Mouse (Mus musculus) lung, postnatal 36 days (tissue): ENCODE results near the gene Hdgfl2.
"Not testable (repeated sequence)": the region's sequence is repeated elsewhere in the genome, so short reads cannot be mapped to it uniquely, and the experiment has no call there.

Experiments used
- DNase-seq: peaks from one replicate; pipeline ENCODE4 v3.0.0; 2022; ENCODE audit warnings: mixed read lengths

Hdgfl2 gene

GRCm38 (mm10) chr17:56062081-56062480 is 17.4 kb upstream of the Hdgfl2 start:
- no peak for DNase-seq

GRCm38 (mm10) chr17:56065715-56066114 is 13.7 kb upstream of the Hdgfl2 start:
- DNase-seq = not testable (repeated sequence)

- no peak for DNase-seq
Observed at GRCm38 (mm10) chr17:56066451-56066850, 13.0 kb upstream of the Hdgfl2 start.

DNA sequence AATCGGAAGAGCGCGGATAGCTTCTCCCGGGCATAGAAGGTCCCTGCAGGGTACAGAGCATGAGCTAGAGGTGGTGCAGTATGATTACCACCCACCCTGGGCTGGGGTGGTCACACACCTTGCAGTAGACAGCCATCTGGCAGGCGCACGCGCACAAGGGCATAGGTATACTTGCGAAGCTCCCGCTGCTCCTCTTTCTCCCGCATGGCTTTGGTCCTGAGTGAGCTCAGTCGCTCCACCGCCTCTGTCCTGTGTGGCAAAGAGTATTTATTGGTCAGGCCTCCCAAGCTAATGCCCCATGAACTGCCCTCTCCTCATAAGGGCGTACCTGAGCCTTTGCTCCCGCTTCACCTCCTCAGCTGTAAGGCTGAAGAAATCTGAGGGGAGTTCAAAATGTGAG is 10.4 kb upstream of the Hdgfl2 start:
- no peak for DNase-seq

- DNase-seq = no peak
Observed at GRCm38 (mm10) chr17:56071126-56071525, 8.3 kb upstream of the Hdgfl2 start.

DNA sequence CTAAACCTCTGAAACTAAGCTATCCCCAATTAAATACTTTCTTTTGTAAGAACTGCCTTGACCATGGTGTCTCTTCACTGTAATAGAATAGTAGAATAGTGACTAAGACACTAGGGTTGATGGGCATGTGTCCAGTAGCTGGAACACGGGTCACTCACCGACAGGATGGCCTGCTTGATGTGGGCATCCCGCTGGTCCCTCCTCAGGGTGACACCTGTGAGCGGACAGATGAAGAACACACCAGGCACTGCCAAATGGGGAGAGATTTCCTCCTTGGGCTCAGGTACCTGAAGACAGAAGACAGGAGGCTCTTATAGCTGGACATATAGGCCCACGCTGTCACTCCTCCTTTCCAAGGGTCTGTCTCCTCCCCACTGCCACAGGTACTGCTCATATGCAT is 7.2 kb upstream of the Hdgfl2 start:
- no peak for DNase-seq

- DNase-seq = peak; percentile 95
Observed at GRCm38 (mm10) chr17:56074097-56074826, 5.2 kb upstream of the Hdgfl2 start.

DNA sequence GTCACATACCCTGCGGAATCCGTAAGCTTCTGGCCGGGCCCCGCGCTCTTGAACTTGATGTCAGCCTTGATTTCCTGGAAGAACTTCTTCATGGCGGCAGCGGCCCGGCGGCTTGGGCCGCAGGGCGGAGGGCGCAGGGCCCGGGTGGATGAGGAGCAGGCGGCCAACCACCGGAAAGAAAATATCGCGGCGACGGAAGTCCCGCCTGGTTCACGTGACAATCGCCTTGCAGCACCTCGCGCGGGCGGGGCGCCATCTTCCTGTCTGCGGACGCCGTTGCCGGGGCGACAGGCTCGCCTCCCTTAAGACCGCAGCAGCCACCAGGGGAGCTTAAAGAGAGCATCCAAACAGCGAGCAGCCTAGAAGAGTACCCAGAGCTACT is 4.6 kb upstream of the Hdgfl2 start, which contains the start of gene Ubxn6:
Gene Ubxn6 (minus strand): TSS at position 202 of the 382 bp plus-strand sequence.
- DNase-seq = peak; percentile 99

GRCm38 (mm10) chr17:56077523-56077922 is 1.9 kb upstream of the Hdgfl2 start:
- no peak for DNase-seq

DNA sequence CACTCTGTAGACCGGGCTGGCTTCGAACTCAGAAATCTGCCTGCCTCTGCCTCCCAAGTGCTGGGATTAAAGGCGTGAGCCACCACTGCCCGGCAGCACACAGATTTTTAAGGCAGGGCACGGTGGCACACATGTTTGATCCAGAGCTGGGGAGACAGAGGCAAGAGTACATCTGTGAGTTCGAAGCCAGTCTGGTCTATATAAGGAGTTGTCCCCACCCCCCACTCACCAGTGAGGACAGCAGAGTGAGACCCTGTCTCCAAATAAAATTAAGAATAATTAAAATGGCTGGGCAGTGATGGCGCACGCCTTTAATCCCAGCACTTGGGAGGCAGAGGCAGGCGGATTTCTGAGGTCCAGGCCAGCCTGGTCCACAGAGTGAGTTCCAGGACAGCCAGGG is 1.1 kb upstream of the Hdgfl2 start:
- DNase-seq = not testable (repeated sequence)

DNA sequence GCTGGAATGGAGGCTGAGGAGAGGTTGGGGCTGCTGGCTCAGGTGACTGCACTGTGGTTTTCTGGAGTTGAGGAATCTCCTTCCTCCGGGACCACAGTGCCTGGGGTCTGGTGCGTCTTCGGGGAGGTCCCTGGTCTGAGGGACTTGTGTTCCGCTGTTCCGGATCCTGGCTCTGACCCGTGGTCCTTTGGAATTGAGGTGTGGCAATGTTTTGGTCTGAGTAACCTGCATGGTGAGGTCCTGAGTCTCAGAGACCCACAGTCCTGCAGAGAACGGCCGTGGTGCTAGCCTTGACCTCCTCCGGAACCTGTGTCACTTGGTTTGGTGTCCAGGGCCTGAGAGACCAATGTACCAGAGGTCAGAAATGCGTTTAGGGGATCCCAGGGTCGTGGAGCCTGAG is 487 bp downstream of the Hdgfl2 start:
- no peak for DNase-seq

- peak; percentile 24 for DNase-seq
Observed at GRCm38 (mm10) chr17:56080781-56081585, 1.5 kb downstream of the Hdgfl2 start.

DNA sequence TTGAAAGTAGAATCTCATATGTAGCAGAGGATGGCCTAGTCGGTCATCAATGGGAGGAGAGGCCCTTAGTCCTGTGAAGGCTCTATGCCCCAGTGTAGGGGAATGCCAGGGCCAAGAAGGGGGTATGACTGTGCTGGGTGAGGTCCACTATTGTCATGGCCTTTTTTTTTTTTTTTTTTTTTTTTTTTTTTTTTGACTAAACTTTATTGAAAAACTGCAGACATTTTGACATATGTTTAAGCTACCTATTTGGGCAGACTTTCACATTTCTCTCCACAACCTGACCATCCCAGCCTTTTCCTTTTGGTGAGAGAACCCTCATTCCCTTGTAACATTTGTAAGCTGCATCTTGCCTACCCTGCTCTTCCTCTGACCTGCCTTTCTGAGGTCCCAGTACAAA is 12.9 kb downstream of the Hdgfl2 start:
- DNase-seq = no peak

- no peak for DNase-seq
Observed at GRCm38 (mm10) chr17:56092794-56093193, 13.4 kb downstream of the Hdgfl2 start.

GRCm38 (mm10) chr17:56096883-56097282 is 17.4 kb downstream of the Hdgfl2 start:
- no peak for DNase-seq

- no peak for DNase-seq
Observed at GRCm38 (mm10) chr17:56098180-56098579, 18.7 kb downstream of the Hdgfl2 start.

DNA sequence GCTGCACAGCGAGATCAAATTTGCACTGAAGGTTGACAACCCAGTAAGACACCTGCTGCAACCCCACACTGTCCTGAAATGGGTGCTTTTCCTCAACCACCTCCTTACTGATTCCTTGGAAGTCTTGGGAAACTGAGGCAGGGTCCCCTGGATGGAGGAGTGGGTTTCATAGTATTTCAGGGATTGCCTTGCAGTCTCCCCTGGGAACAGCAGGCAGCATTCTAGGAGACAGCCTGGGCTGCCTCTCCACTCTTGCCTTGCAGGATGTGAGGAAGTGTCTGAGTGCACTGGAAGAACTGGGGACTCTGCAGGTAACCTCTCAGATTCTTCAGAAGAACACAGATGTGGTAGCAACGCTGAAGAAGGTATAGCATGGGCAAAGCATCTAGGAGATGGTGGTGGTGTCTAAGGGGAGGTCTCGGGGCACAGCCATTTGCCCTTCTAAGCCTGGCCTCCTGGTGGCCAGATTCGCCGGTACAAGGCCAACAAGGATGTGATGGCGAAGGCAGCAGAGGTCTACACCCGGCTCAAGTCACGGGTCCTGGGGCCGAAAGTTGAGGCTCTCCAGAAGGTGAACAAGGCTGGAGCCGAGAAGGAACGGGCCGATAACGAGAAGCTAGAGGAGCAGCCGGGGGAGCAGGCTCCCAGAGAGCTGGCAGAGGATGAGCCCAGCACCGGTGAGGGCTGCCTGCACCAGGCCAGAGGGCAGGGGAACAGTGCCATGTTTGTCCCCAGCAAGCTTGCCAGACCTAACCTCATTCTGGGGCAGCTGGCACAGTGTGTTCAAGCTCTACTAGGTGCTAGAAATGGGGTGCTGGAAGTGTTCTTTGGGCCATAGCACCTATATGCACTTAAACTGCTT is 19.5 kb downstream of the Hdgfl2 start:
- DNase-seq = no peak

DNA sequence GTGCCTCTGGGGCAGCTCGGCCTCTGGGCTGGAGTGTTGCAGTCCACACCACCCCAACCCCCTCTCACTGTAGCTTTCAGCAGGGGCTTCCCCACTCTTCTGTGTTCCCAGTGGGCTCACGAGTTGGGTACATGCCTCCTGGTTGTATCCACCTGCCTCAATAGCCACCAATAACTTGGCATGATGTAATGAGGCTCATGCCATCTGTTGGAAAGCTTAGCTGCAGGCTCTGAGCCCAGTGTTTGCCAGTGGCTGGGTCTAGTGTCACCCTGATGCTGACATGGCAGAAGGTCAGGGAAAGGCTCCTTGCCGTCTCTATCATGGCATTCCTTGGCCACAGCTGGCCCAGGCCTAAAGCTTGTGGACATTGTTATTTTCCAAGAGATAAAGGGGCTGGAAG is 21.4 kb downstream of the Hdgfl2 start:
- DNase-seq = no peak

- DNase-seq = no peak
Observed at GRCm38 (mm10) chr17:56102158-56102557, 22.7 kb downstream of the Hdgfl2 start.

DNA sequence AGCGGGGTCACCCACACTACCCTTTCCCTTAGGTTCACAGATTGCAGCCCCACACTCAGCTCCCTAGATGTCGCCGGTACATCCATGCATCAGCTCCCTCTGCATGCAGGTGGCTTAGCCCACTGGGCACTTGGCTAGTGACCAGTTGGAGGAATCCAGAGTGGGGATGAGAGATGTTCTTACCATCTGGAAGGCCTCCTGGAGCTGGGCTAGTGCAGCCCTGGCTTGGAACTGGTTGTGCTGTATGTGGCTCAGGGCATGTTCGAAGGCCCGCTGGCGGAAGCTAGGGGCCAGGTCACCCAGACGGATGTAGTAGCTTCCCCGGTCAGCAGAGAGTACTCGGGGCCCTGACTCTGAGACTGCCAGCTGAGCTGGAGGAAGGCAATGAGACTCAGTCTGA is 23.5 kb downstream of the Hdgfl2 start:
- no peak for DNase-seq

DNA sequence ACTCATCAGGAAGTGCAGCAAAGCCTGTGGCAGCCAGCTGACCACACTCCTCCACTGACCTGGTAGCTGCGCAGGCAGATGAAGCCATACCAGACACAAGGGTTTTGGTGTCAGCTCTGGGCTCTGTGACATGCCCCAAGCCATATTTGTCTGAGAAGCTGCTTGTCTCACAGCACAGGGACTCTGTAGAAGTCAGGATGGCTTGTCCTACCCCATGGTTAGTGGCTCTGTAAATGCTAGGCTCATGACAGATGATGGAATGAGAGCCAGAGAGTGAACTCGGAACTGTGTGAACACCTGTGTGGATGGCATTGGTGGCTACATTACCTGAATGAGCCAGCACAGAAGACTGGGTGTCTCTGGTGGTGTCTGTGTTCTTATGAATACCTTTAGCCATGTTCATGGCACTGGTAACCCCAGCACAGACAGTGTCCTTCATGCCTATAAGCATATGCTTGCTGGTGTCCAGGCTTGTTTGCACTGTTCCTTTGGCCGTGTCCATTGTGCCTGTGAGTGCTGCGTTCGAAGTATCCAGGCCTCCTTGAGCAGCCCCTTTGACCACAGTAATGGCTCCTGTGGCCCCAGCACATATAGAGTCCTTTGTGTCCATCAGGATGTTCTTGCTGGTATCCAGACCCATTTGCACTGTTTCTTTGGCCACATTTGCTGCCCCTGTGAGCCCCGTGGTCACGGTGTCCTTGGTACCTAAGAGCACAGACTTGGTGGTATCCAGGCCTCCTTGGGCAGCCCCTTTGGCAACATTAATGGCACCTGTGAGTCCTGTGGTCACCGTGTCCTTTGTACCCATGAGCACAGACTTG is 24.2 kb downstream of the Hdgfl2 start:
- no peak for DNase-seq

GRCm38 (mm10) chr17:56104821-56105220 is 25.4 kb downstream of the Hdgfl2 start:
- not testable (repeated sequence) for DNase-seq
